Mouse (Mus musculus) brain, embryonic 18.5 days (tissue): ENCODE measurements at regions not wholly inside any gene's neighbourhood (a gene's known extent, or its start where the extent isn't known, plus 50 kb on each side); places are given as distances from the start of the nearest gene placed in this dataset.

Experiments used
- DNase-seq: peaks from one replicate; pipeline ENCODE4 v3.0.0-alpha.2; 2012; ENCODE audit warnings: low read depth, low spot score

GRCm38 (mm10) chr1:33271437-33272145 is 398.0 kb downstream of the Prim2 start:
- DNase-seq, result peak; percentile 12

DNA sequence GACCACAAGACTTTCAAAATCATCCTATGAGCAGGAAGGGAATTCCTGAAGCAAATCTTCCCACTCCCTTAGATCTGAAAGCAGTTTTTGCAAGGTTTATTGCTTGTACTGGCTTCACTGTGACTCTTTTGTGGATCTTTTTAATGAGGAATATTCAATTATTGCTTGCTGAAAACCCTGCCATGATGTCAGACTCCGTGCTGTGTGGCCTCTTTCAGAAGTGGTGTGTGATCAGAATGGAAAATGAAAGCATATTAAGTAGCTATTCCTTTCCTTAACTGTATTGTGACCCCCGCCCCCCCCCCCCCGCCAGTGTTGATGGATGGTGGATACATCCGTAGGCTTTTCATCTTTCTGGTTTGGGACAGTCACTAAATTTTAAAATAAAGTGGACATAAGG is 400.4 kb downstream of the Prim2 start:
- no peak for DNase-seq

DNA sequence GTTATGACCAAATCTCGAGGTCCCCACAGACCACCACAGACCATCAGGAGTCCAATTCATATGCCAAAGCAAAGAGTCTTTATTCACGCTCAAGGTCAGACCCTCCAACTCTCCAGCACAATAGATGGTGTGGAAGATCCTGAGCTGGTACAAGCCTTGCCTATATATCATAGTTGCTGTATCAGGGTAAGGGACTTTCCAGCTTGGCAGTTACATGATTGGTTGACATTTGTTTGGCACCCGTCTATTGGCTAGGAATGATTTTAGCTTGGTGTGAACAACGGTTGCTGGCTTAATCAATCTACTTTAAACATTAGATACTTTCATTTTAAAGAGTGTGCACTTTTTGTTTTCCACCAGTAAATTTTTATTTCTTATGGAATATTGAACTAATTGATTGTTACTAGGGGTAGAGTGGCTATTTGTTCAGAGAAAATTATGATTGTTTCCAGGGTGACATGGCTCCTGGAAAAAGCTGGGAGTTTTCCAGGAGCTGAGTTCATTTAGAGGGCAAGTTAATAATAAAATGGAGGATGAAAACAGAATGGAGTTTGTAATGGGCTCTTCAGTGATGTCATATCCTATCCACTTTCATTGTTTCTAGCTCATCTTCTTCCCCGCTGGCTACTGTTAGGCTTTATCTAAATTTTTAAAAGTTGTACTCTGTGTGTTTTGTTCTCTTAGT is 403.7 kb downstream of the Prim2 start:
- no peak for DNase-seq

GRCm38 (mm10) chr1:33249474-33249873 is 420.1 kb downstream of the Prim2 start:
- no peak for DNase-seq

DNA sequence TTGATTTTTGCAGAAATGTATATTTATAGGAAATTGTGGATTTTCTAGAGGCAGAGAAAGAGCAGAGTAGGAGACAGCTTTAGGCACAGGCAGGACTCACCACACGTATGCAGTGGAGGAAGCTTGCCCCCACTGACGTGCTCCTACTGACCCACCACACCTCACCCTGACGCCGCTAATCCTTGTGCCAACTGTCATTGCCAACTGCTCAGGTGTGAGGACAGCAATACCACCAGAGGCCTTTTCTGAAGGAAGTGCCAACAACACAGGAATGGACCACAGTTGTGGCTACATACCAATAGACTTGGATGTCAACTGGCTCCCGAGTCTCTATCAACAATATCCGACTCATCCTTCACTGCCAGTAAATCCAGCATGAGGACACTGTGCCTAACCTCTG is 422.5 kb downstream of the Prim2 start:
- no peak for DNase-seq

DNA sequence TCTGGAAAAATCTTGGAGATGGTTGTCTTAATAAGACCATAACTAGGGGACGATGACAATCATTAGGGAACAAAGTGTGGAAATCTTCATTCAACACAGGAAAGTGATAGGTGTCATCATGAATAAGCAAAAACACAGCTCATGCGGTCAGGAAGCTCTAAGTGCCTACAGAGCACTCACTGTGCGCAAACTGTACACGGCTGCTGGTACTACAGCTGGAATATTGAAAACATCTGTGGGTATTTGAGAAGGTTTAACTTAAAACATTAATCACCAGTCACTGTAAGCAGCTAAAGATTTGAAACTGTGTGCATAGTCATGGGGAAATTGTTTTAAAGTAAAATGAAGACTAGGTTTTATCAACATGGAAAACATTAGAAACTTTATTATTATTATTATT is 424.4 kb downstream of the Prim2 start:
- DNase-seq, result no peak

GRCm38 (mm10) chr1:33244691-33245090 is 424.9 kb downstream of the Prim2 start:
- DNase-seq, result no peak

DNA sequence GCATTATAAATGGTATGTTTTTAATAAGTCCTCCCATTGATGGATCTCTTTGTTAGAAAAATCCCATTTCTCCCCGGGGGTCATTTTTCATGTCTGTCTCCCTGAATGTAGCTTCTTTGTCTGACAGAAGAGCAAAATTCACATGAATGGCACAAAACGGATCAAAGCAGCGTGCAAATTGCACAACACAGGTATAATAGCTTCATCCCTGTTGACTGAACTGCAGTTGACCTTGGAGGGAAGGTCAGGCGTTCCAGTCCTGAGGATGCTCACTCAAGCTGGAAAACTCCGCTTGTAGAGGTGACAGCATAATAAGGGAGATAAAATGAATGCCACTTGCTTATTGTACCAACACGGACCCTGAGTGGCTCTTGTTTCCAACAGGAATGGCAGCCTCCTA is 446.6 kb downstream of the Prim2 start:
- DNase-seq, result no peak

GRCm38 (mm10) chr1:33214815-33215214 is 454.8 kb downstream of the Prim2 start:
- DNase-seq, result peak; percentile 32

DNA sequence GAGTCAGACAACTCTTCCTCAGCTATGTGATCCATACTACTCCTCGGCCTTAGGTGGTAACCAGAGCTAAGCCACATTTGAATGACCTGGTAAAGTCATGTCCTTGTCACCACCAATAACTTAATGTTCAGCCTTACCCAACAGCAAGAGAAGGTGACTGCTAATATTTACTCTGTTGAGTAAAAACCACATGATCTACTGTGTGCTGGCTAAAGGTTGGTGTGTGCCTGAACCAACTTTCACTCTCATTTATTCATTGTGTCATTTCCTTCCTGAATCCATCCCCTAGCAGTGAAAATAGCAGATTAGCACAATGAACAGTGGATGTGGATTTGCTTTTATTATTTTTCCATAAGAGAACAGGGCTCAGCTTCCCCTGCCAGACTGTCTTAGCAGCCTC is 455.2 kb downstream of the Prim2 start:
- DNase-seq, result no peak

GRCm38 (mm10) chr1:33201571-33202189 is 467.9 kb downstream of the Prim2 start:
- DNase-seq, result peak; percentile 36

GRCm38 (mm10) chr1:33195114-33195513 is 474.5 kb downstream of the Prim2 start:
- DNase-seq, result peak; percentile 62

GRCm38 (mm10) chr1:33174646-33175435 is 494.8 kb downstream of the Prim2 start:
- DNase-seq, result peak; percentile 72

- no peak for DNase-seq
Measured at GRCm38 (mm10) chr1:33136991-33137390, 532.6 kb downstream of the Prim2 start.

DNA sequence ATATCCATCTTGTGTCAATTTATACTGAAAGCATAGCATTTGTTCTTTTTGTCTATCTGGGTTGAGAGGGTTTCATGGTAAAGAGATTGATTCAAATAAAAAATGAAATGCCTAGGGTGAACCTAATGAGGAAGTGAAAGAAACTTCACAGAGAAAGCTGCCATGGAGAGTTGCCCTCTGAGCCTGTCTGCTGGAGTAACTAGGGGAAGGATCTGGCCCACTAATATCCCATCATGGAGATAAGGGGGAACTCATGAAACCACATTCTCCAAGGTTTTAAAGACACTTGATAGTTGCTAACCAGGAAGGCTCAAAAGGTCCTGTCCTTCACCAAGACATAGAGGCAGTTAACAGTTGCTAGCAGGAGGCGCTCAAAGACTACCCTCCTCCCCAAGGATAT is 539.2 kb downstream of the Prim2 start:
- no peak for DNase-seq

DNA sequence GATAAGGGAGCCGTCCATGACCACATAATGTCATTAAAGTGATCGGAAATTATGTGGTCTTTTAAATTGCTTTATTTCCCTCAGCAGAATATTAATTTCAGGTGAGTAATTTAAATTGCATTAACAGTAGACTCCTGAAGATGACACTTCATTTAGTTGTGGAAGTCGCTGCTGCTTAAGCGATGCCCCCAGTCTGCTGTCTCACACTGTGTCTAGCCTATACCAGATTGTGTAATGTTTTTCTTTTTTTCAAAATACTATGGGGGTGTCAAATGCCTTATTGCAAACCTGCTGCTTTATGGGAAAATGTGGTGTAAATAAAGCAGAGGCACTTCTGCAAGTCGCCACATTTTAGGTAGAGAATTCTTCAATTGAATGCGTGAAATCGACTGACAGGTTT is 544.5 kb downstream of the Prim2 start:
- no peak for DNase-seq

DNA sequence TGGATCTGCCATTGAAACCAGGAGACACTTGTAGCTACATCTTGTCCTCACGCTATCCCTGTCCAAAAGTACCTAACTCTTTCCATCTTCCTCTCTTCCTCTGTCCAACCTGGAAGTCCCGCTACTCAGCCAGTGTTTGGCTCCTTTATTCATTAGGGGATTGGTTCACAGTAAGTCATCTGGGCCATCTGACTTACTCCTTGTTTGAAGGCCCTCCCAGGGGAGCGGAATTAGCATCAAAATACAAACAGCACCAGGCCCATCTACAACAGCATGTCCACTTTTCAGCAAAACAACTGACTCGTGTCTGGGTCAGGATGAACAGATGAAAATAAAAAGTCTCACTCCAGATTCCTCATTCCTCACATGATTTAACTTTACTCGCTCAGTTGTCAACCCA is 559.2 kb upstream of the Gm5415 start:
- no peak for DNase-seq

DNA sequence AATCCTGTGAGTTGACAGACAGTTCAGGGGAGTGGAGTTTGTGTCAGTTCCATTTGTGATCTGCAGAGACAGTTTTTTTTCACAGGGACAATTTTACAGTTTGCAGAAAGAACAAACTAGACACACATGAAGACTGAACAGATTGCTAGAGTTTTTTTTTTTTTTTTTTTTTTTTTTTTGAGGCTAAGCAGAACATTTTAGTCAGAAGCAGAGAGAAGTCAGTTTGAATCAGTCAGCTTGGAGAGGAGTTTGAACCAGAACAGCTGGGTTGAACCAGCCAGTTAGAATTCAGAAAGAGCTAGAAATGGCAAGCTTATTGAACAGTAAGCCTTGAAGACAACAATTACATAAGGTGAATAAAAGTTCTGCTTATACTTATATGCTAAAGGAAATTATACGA is 557.2 kb upstream of the Gm5415 start:
- no peak for DNase-seq

DNA sequence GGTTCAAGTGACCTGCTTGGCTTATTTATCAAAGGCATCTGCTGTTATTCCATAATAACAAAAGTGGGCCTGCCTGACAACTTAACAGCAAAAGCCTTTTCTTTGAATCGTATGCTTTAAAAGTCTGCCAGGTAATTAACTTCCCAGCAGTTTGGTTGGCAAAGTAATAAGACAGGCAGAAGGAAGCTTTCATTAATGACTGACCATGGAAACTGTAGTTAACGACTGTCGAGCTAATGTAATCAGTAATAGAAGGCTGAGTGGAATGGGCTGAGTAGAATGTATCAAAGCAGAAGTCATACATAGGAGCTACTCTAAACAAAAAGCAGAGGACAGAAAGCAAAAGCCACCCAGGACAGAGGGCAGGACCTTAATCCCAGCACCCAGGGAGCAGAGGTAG is 551.0 kb upstream of the Gm5415 start:
- peak; percentile 12 for DNase-seq

- no peak for DNase-seq
Measured at GRCm38 (mm10) chr1:33096851-33097250, 549.8 kb upstream of the Gm5415 start.

DNA sequence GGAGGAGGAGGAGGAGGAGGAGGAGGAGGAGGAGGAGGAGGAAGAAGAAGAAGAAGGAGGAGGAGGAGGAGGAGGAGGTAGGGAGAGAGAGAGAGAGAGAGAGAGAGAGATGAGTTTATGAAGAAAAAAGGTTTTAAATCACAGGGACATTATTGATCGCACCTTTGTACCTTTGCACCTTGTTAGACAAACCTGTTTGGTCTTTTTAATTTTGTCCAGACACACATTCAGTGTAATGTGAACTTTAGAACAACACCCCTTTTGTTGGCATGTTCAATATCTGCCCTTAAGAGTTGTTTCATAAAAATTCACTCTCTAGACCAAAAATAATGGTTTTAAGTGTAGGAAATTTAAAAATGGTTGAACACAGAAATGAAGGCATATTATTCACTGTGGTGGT is 527.5 kb upstream of the Gm5415 start:
- DNase-seq, result no peak

- DNase-seq, result no peak
Measured at GRCm38 (mm10) chr1:33058010-33058409, 510.9 kb upstream of the Gm5415 start.
